Mouse (Mus musculus) skeletal muscle tissue, adult 2 months (tissue): ENCODE measurements at regions not wholly inside any gene's neighbourhood (a gene's known extent, or its start where the extent isn't known, plus 50 kb on each side); places are given as distances from the start of the nearest gene placed in this dataset.

Experiments used
- DNase-seq: peaks from one replicate; pipeline ENCODE4 v3.0.0-alpha.2; 2012; ENCODE audit warnings: low read depth, low spot score

- DNase-seq, result no peak
Measured at GRCm38 (mm10) chr14:58502890-58503289, 432.5 kb downstream of the Fgf9 start.

- no peak for DNase-seq
Measured at GRCm38 (mm10) chr14:58500014-58500413, 429.7 kb downstream of the Fgf9 start.

- DNase-seq, result no peak
Measured at GRCm38 (mm10) chr14:58499501-58499900, 429.2 kb downstream of the Fgf9 start.

GRCm38 (mm10) chr14:58499071-58499470 is 428.7 kb downstream of the Fgf9 start:
- no peak for DNase-seq

- no peak for DNase-seq
Measured at GRCm38 (mm10) chr14:58496902-58497301, 426.6 kb downstream of the Fgf9 start.

GRCm38 (mm10) chr14:58494400-58494987 is 424.1 kb downstream of the Fgf9 start:
- DNase-seq, result no peak

GRCm38 (mm10) chr14:58492118-58492517 is 421.8 kb downstream of the Fgf9 start:
- DNase-seq, result no peak

- DNase-seq, result no peak
Measured at GRCm38 (mm10) chr14:58488803-58489202, 418.5 kb downstream of the Fgf9 start.

GRCm38 (mm10) chr14:58487836-58488235 is 417.5 kb downstream of the Fgf9 start:
- DNase-seq, result no peak

- DNase-seq, result no peak
Measured at GRCm38 (mm10) chr14:58480454-58480853, 410.1 kb downstream of the Fgf9 start.

GRCm38 (mm10) chr14:58470678-58471077 is 400.3 kb downstream of the Fgf9 start:
- DNase-seq, result no peak

- no peak for DNase-seq
Measured at GRCm38 (mm10) chr14:58468451-58468850, 398.1 kb downstream of the Fgf9 start.

- DNase-seq, result no peak
Measured at GRCm38 (mm10) chr14:58467856-58468255, 397.5 kb downstream of the Fgf9 start.

- no peak for DNase-seq
Measured at GRCm38 (mm10) chr14:58446776-58447354, 376.5 kb downstream of the Fgf9 start.

GRCm38 (mm10) chr14:58444496-58444895 is 374.1 kb downstream of the Fgf9 start:
- no peak for DNase-seq

GRCm38 (mm10) chr14:58442501-58442900 is 372.2 kb downstream of the Fgf9 start:
- DNase-seq, result no peak

- no peak for DNase-seq
Measured at GRCm38 (mm10) chr14:58439963-58440362, 369.6 kb downstream of the Fgf9 start.

- no peak for DNase-seq
Measured at GRCm38 (mm10) chr14:58436096-58436495, 365.7 kb downstream of the Fgf9 start.

GRCm38 (mm10) chr14:58426472-58426871 is 356.1 kb downstream of the Fgf9 start:
- DNase-seq, result no peak

- DNase-seq, result no peak
Measured at GRCm38 (mm10) chr14:58421904-58422303, 351.6 kb downstream of the Fgf9 start.

GRCm38 (mm10) chr14:58417545-58417944 is 347.2 kb downstream of the Fgf9 start:
- DNase-seq, result no peak

- no peak for DNase-seq
Measured at GRCm38 (mm10) chr14:58392055-58392726, 321.8 kb downstream of the Fgf9 start.

GRCm38 (mm10) chr14:58390741-58391140 is 320.4 kb downstream of the Fgf9 start:
- DNase-seq, result no peak
